Mouse (Mus musculus): Measurements from ENCODE around the gene Zbtb45. TPM values are rescaled to one million over a fixed set of nuclear protein-coding genes. Genes with fewer than 3 reads are reported as not detected.

The Zbtb45 gene
- total and polyA plus RNA-seq, 2 experiments from 2014 or later = 29.3 to 32.8 TPM

- 47% methylated on average over 3 of the region's 3 CpGs for WGBS
- TF ChIP-seq CTCF (IDR thresholded peaks at IDR 0.05; ENCODE audit: low read depth) = peak; percentile 40; the same call in 1 of the 2 replicates
Measured at GRCm38 (mm10) chr7:12954896-12955295, 54.9 kb downstream of the Zbtb45 start.

More at GRCm38 (mm10) chr7:12954896-12955295, 54.9 kb downstream of the Zbtb45 start:
- no peaks in the 10 kb centered on the region for H3K27me3 ChIP-seq (ENCODE audit: insufficient read depth, low read length)
- H3K4me1 ChIP-seq (ENCODE audit: insufficient read depth) = peaks cover 4% of the 10 kb centered on the region; the same call in 1 of the 2 replicates
- no peak overlapping the region for H3K27ac ChIP-seq (ENCODE audit: low read depth, low read length)
- H3K4me2 ChIP-seq (ENCODE audit: low read depth) = no peak overlapping the region
- ATAC-seq = no peak
- no peak overlapping the region for H3K4me3 ChIP-seq (ENCODE audit: low read depth, low read length)
- H3K9me3 ChIP-seq (ENCODE audit: low read length) = no peaks in the 10 kb centered on the region
- H3K36me3 ChIP-seq (ENCODE audit: insufficient read depth) = no peaks in the 10 kb centered on the region
- no peak overlapping the region for H3K9ac ChIP-seq
- no peak for DNase-seq

Other genes starting within 250 kb of the Zbtb45 start
- gene Zscan18, start 206.4 kb downstream of the Zbtb45 start, total RNA-seq (2014; rRNA removed) = 28.4 and 36.7 TPM in 2 replicates
- 13.3 and 17.8 TPM in 2 replicates for gene Zscan18, start 206.4 kb downstream of the Zbtb45 start, polyA plus RNA-seq (2015; fragmentation: Nextera tagmentation; extraction: Ambion mirVana)
- gene Zfp329, start 191.2 kb downstream of the Zbtb45 start, total RNA-seq (2014; rRNA removed) = 20.6 and 26.6 TPM in 2 replicates
- 8.1 and 14.2 TPM in 2 replicates for gene Zfp329, start 191.2 kb downstream of the Zbtb45 start, polyA plus RNA-seq (2015; fragmentation: Nextera tagmentation; extraction: Ambion mirVana)
- gene Zfp110, start 175.3 kb downstream of the Zbtb45 start, total RNA-seq (2014; rRNA removed) = 34.9 and 43.2 TPM in 2 replicates
- 15.4 and 18.5 TPM in 2 replicates for gene Zfp110, start 175.3 kb downstream of the Zbtb45 start, polyA plus RNA-seq (2015; fragmentation: Nextera tagmentation; extraction: Ambion mirVana)
- gene Zfp128, start 128.9 kb downstream of the Zbtb45 start, total RNA-seq (2014; rRNA removed) = 17.7 and 18.5 TPM in 2 replicates
- gene Zfp128, start 128.9 kb downstream of the Zbtb45 start, polyA plus RNA-seq (2015; fragmentation: Nextera tagmentation; extraction: Ambion mirVana) = 1.5 and 2.0 TPM in 2 replicates
- 7.0 and 8.3 TPM in 2 replicates for gene Zscan22, start 112.2 kb downstream of the Zbtb45 start, total RNA-seq (2014; rRNA removed)
- gene Zscan22, start 112.2 kb downstream of the Zbtb45 start, polyA plus RNA-seq (2015; fragmentation: Nextera tagmentation; extraction: Ambion mirVana) = 2.8 and 3.5 TPM in 2 replicates
- 1,758 and 2,185 TPM in 2 replicates for gene Rps5, start 87.7 kb downstream of the Zbtb45 start, total RNA-seq (2014; rRNA removed)
- gene Rps5, start 87.7 kb downstream of the Zbtb45 start, polyA plus RNA-seq (2015; fragmentation: Nextera tagmentation; extraction: Ambion mirVana) = 679 and 877 TPM in 2 replicates
- 1.7 and 1.8 TPM in 2 replicates for gene Rnf225, start 82.6 kb downstream of the Zbtb45 start, total RNA-seq (2014; rRNA removed)
- gene Rnf225, start 82.6 kb downstream of the Zbtb45 start, polyA plus RNA-seq (2015; fragmentation: Nextera tagmentation; extraction: Ambion mirVana) = 0.36 and 0.75 TPM in 2 replicates
- gene Zfp324, start 44.2 kb downstream of the Zbtb45 start, total RNA-seq (2014; rRNA removed) = 32.9 and 47.7 TPM in 2 replicates
- 6.8 and 8.8 TPM in 2 replicates for gene Zfp324, start 44.2 kb downstream of the Zbtb45 start, polyA plus RNA-seq (2015; fragmentation: Nextera tagmentation; extraction: Ambion mirVana)
- 7.5 and 13.0 TPM in 2 replicates for gene Zfp446, start 32.2 kb downstream of the Zbtb45 start, total RNA-seq (2014; rRNA removed)
- 6.0 and 8.2 TPM in 2 replicates for gene Zfp446, start 32.2 kb downstream of the Zbtb45 start, polyA plus RNA-seq (2015; fragmentation: Nextera tagmentation; extraction: Ambion mirVana)
- gene Slc27a5, start 11.8 kb downstream of the Zbtb45 start, total RNA-seq (2014; rRNA removed) = 0.23 and 0.43 TPM in 2 replicates
- gene Slc27a5, start 11.8 kb downstream of the Zbtb45 start, polyA plus RNA-seq (2015; fragmentation: Nextera tagmentation; extraction: Ambion mirVana) = 0.08 and 0.18 TPM in 2 replicates
- 430 and 485 TPM in 2 replicates for gene Trim28, start 10.9 kb downstream of the Zbtb45 start, total RNA-seq (2014; rRNA removed)
- gene Trim28, start 10.9 kb downstream of the Zbtb45 start, polyA plus RNA-seq (2015; fragmentation: Nextera tagmentation; extraction: Ambion mirVana) = 209 and 211 TPM in 2 replicates
- gene Chmp2a, start 24.8 kb upstream of the Zbtb45 start, total RNA-seq (2014; rRNA removed) = 131 and 160 TPM in 2 replicates
- 210 and 239 TPM in 2 replicates for gene Chmp2a, start 24.8 kb upstream of the Zbtb45 start, polyA plus RNA-seq (2015; fragmentation: Nextera tagmentation; extraction: Ambion mirVana)
- gene Ube2m, start 28.2 kb upstream of the Zbtb45 start, total RNA-seq (2014; rRNA removed) = 336 and 344 TPM in 2 replicates
- gene Ube2m, start 28.2 kb upstream of the Zbtb45 start, polyA plus RNA-seq (2015; fragmentation: Nextera tagmentation; extraction: Ambion mirVana) = 130 and 132 TPM in 2 replicates
- 11.8 and 15.1 TPM in 2 replicates for gene Mzf1, start 44.7 kb upstream of the Zbtb45 start, total RNA-seq (2014; rRNA removed)
- 10.1 and 12.9 TPM in 2 replicates for gene Mzf1, start 44.7 kb upstream of the Zbtb45 start, polyA plus RNA-seq (2015; fragmentation: Nextera tagmentation; extraction: Ambion mirVana)
- gene Vmn1r85, start 85.1 kb upstream of the Zbtb45 start, total RNA-seq (2014; rRNA removed) = 0.14 and 0.23 TPM in 2 replicates
- 0.05 and 0.12 TPM in 2 replicates for gene Vmn1r85, start 85.1 kb upstream of the Zbtb45 start, polyA plus RNA-seq (2015; fragmentation: Nextera tagmentation; extraction: Ambion mirVana)
- not detected in 2 replicates for gene Vmn1r86, start 109.9 kb upstream of the Zbtb45 start, total RNA-seq (2014; rRNA removed)
- gene Vmn1r86, start 109.9 kb upstream of the Zbtb45 start, polyA plus RNA-seq (2015; fragmentation: Nextera tagmentation; extraction: Ambion mirVana) = not detected in 2 replicates
- not detected in 2 replicates for gene Vmn1r87, start 130.1 kb upstream of the Zbtb45 start, total RNA-seq (2014; rRNA removed)
- gene Vmn1r87, start 130.1 kb upstream of the Zbtb45 start, polyA plus RNA-seq (2015; fragmentation: Nextera tagmentation; extraction: Ambion mirVana) = not detected in 2 replicates
- gene Vmn1r88, start 149.5 kb upstream of the Zbtb45 start, total RNA-seq (2014; rRNA removed) = not detected in 2 replicates
- gene Vmn1r88, start 149.5 kb upstream of the Zbtb45 start, polyA plus RNA-seq (2015; fragmentation: Nextera tagmentation; extraction: Ambion mirVana) = not detected in 2 replicates
- gene Vmn1r89, start 203.0 kb upstream of the Zbtb45 start, total RNA-seq (2014; rRNA removed) = not detected in 2 replicates
- not detected in 2 replicates for gene Vmn1r89, start 203.0 kb upstream of the Zbtb45 start, polyA plus RNA-seq (2015; fragmentation: Nextera tagmentation; extraction: Ambion mirVana)

All from forebrain, postnatal 0 days (tissue).